Mouse (Mus musculus): ENCODE results near the gene Rnf10. TPM values are rescaled to one million over a fixed set of nuclear protein-coding genes. Genes with fewer than 3 reads are reported as not detected.

Gene Rnf10
- polyA plus RNA-seq, 2 experiments: 60.2 to 97.0 TPM

GRCm38 (mm10) chr5:115280050-115280687, 7.5 kb upstream of the Rnf10 start:
- DNase-seq (ENCODE audit: low read depth in 3 of 3, low spot score in 3 of 3): no peak
- WGBS (ENCODE audit: insufficient replicate concordance): 3% methylated on average over 17 of the region's 17 CpGs
- H3K4me2 ChIP-seq (ENCODE audit: low read depth): peak overlapping the region; percentile 87
- peak overlapping the region; percentile 66 to 96 for H3K4me3 ChIP-seq (ENCODE audit: insufficient read depth in 1 of 2, low read depth in 2 of 2, low read length in 2 of 2)
- peak overlapping the region; percentile 56 for H3K9ac ChIP-seq (replicated peaks)
- H3K9me3 ChIP-seq (ENCODE audit: control insufficient read depth, low read length): no peaks in the 10 kb centered on the region
- H3K27ac ChIP-seq: peak overlapping the region; percentile 9
- peaks cover 6 to 13% of the 10 kb centered on the region in 2 experiments for H3K4me1 ChIP-seq (replicated peaks; ENCODE audit: control insufficient read depth in 2 of 2, insufficient read depth in 2 of 2, low read length in 1 of 2)
- peaks cover 9% of the 10 kb centered on the region for H3K36me3 ChIP-seq (replicated peaks; ENCODE audit: control insufficient read depth, insufficient read depth, low read depth)
- TF ChIP-seq CTCF (IDR thresholded peaks at IDR 0.05; ENCODE audit: low read depth) (no peak), EP300 (IDR thresholded peaks at IDR 0.05; ENCODE audit: low read depth) (no peak)
- peak; percentile 24 for ATAC-seq (ENCODE audit: insufficient read depth)
- no peaks in the 10 kb centered on the region for H3K27me3 ChIP-seq (ENCODE audit: control insufficient read depth, insufficient read depth, low read length)

GRCm38 (mm10) chr5:115279226-115280049, 6.7 kb upstream of the Rnf10 start, which contains the start of gene Coq5:
Gene Coq5 (plus strand): TSS chr5:115279666.
- H3K4me1 ChIP-seq (replicated peaks; ENCODE audit: control insufficient read depth in 2 of 2, insufficient read depth in 2 of 2, low read length in 1 of 2): peaks cover 6 to 16% of the 10 kb centered on the region in 2 experiments
- H3K27me3 ChIP-seq (ENCODE audit: control insufficient read depth, insufficient read depth, low read length): no peaks in the 10 kb centered on the region
- no peaks in the 10 kb centered on the region for H3K9me3 ChIP-seq (ENCODE audit: control insufficient read depth, low read length)

GRCm38 (mm10) chr5:115278785-115279184, 6.1 kb upstream of the Rnf10 start:
- no peak overlapping the region for H3K27ac ChIP-seq

More at GRCm38 (mm10) chr5:115279226-115280049, 6.7 kb upstream of the Rnf10 start, which contains the start of gene Coq5:
- ATAC-seq (ENCODE audit: insufficient read depth): peak; percentile 84
- WGBS (ENCODE audit: insufficient replicate concordance): 3% methylated on average over 45 of the region's 45 CpGs
- DNase-seq (ENCODE audit: low read depth in 3 of 3, low spot score in 3 of 3): peak; percentile 73 to 80 (median 79)
- H3K36me3 ChIP-seq (replicated peaks; ENCODE audit: control insufficient read depth, insufficient read depth, low read depth): peaks cover 5% of the 10 kb centered on the region
- peak within 1 kb of the TSS; percentile 9 for H3K27ac ChIP-seq
- H3K4me2 ChIP-seq (ENCODE audit: low read depth): peak within 1 kb of the TSS; percentile 87
- TF ChIP-seq EP300 (IDR thresholded peaks at IDR 0.05; ENCODE audit: low read depth): peak; percentile 30; the same call in 1 of the 2 replicates
- no peak for TF ChIP-seq CTCF (IDR thresholded peaks at IDR 0.05; ENCODE audit: low read depth)
- H3K9ac ChIP-seq (replicated peaks): peak within 1 kb of the TSS; percentile 56
- H3K4me3 ChIP-seq (ENCODE audit: insufficient read depth in 1 of 2, low read depth in 2 of 2, low read length in 2 of 2): peak within 1 kb of the TSS; percentile 66 to 96

GRCm38 (mm10) chr5:115278053-115278452, 5.4 kb upstream of the Rnf10 start:
- H3K4me1 ChIP-seq (replicated peaks; ENCODE audit: control insufficient read depth in 2 of 2, insufficient read depth in 2 of 2, low read length in 1 of 2): peaks cover 10 to 22% of the 10 kb centered on the region in 2 experiments
- H3K36me3 ChIP-seq (replicated peaks; ENCODE audit: control insufficient read depth, insufficient read depth, low read depth): no peaks in the 10 kb centered on the region
- no peak overlapping the region for H3K4me2 ChIP-seq (ENCODE audit: low read depth)
- 77% methylated on average over 1 of the region's 1 CpGs for WGBS (ENCODE audit: insufficient replicate concordance)
- no peaks in the 10 kb centered on the region for H3K9me3 ChIP-seq (ENCODE audit: control insufficient read depth, low read length)
- no peak for ATAC-seq (ENCODE audit: insufficient read depth)
- no peak overlapping the region for H3K27ac ChIP-seq
- no peak overlapping the region for H3K4me3 ChIP-seq (ENCODE audit: insufficient read depth in 1 of 2, low read depth in 2 of 2, low read length in 2 of 2)
- no peaks in the 10 kb centered on the region for H3K27me3 ChIP-seq (ENCODE audit: control insufficient read depth, insufficient read depth, low read length)
- TF ChIP-seq EP300 (IDR thresholded peaks at IDR 0.05; ENCODE audit: low read depth) (no peak), CTCF (IDR thresholded peaks at IDR 0.05; ENCODE audit: low read depth) (no peak)
- H3K9ac ChIP-seq (replicated peaks): no peak overlapping the region
- DNase-seq (ENCODE audit: low read depth in 3 of 3, low spot score in 3 of 3): no peak

More at GRCm38 (mm10) chr5:115278785-115279184, 6.1 kb upstream of the Rnf10 start:
- TF ChIP-seq EP300 (IDR thresholded peaks at IDR 0.05; ENCODE audit: low read depth) (no peak), CTCF (IDR thresholded peaks at IDR 0.05; ENCODE audit: low read depth) (no peak)
- WGBS (ENCODE audit: insufficient replicate concordance): 68% methylated on average over 2 of the region's 2 CpGs
- DNase-seq (ENCODE audit: low read depth in 3 of 3, low spot score in 3 of 3) (no peak), ATAC-seq (ENCODE audit: insufficient read depth) (no peak)
- Histone ChIP-seq H3K4me3 (ENCODE audit: insufficient read depth in 1 of 2, low read depth in 2 of 2, low read length in 2 of 2) (no peak overlapping the region), H3K27me3 (ENCODE audit: control insufficient read depth, insufficient read depth, low read length) (no peaks in the 10 kb centered on the region), H3K4me1 (replicated peaks; ENCODE audit: control insufficient read depth in 2 of 2, insufficient read depth in 2 of 2, low read length in 1 of 2) (peaks cover 6 to 16% of the 10 kb centered on the region in 2 experiments), H3K9me3 (ENCODE audit: control insufficient read depth, low read length) (no peaks in the 10 kb centered on the region), H3K36me3 (replicated peaks; ENCODE audit: control insufficient read depth, insufficient read depth, low read depth) (no peaks in the 10 kb centered on the region; the same call in 1 of the 2 replicates), H3K9ac (replicated peaks) (no peak overlapping the region), H3K4me2 (ENCODE audit: low read depth) (no peak overlapping the region)

GRCm38 (mm10) chr5:115275998-115276397, 3.3 kb upstream of the Rnf10 start:
- 62% methylated on average over 14 of the region's 14 CpGs for WGBS (ENCODE audit: insufficient replicate concordance)
- Histone ChIP-seq H3K4me2 (ENCODE audit: low read depth) (no peak overlapping the region), H3K27ac (no peak overlapping the region), H3K4me1 (replicated peaks; ENCODE audit: control insufficient read depth in 2 of 2, insufficient read depth in 2 of 2, low read length in 1 of 2) (peaks cover 10 to 24% of the 10 kb centered on the region in 2 experiments), H3K9me3 (ENCODE audit: control insufficient read depth, low read length) (no peaks in the 10 kb centered on the region), H3K36me3 (replicated peaks; ENCODE audit: control insufficient read depth, insufficient read depth, low read depth) (peaks cover 2% of the 10 kb centered on the region), H3K9ac (replicated peaks) (no peak overlapping the region), H3K27me3 (ENCODE audit: control insufficient read depth, insufficient read depth, low read length) (no peaks in the 10 kb centered on the region), H3K4me3 (ENCODE audit: insufficient read depth in 1 of 2, low read depth in 2 of 2, low read length in 2 of 2) (no peak overlapping the region)
- ATAC-seq (ENCODE audit: insufficient read depth) (no peak), DNase-seq (ENCODE audit: low read depth in 3 of 3, low spot score in 3 of 3) (no peak)
- peak; percentile 88 for TF ChIP-seq CTCF (IDR thresholded peaks at IDR 0.05; ENCODE audit: low read depth)
- TF ChIP-seq EP300 (IDR thresholded peaks at IDR 0.05; ENCODE audit: low read depth): no peak

Data from liver, embryonic 14.5 days (tissue).